Mouse (Mus musculus) stomach, postnatal 0 days (tissue): ENCODE results near the gene Dusp9.

Experiments
- CTCF ChIP-seq: IDR thresholded peaks from 2 replicates; pipeline ENCODE4 v1.5.1; 2016; ENCODE audit warnings: antibody characterized with exemption, low read depth, mild to moderate bottlenecking, moderate library complexity
- EP300 ChIP-seq: optimal IDR thresholded peaks from 2 replicates; pipeline ENCODE3; 2016; ENCODE audit warnings: antibody characterized with exemption

GRCm38 (mm10) chrX:73601456-73601855 lies 37.8 kb upstream of the Dusp9 start:
- TF ChIP-seq CTCF (no peak), EP300 (no peak)
